Mouse (Mus musculus) lung, postnatal 0 days (tissue): ENCODE results near the gene Olfr646.

Experiments used
- CTCF ChIP-seq: IDR thresholded peaks from 2 replicates; pipeline ENCODE4 v1.5.1; 2016; ENCODE audit warnings: antibody characterized with exemption, mild to moderate bottlenecking
- EP300 ChIP-seq: IDR thresholded peaks from 2 replicates; pipeline ENCODE4 v1.6.1; 2016; ENCODE audit warnings: antibody characterized with exemption, mild to moderate bottlenecking, control low read depth

DNA sequence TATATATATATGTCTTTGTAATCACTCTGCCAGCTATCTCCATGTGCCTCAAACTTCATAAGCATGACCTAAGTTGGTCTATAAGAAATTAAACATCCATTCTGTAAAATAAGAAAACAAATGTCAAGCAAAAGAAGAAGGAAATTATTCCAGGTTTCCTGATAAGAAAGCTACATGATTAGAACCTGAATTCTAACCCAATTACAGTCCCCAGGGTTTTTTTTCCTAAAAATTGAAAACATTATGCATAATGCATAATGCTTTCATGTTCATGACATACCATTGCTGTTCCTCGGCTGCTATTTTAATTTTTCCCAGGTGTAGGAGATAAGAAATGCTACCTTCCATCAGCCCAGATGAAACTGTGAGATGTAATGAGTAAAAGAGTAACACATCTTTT is 19.3 kb upstream of the Olfr646 start, which contains the start of gene Olfr645:
- TF ChIP-seq CTCF (no peak), EP300 (no peak)
